Mouse (Mus musculus): ENCODE measurements around the gene Alg9. TPM values are rescaled to one million over a fixed set of nuclear protein-coding genes. Genes with fewer than 3 reads are reported as not detected.

The Alg9 gene
- polyA plus RNA-seq, 1 experiment from 2014 or later, result 27.5 TPM

DNA sequence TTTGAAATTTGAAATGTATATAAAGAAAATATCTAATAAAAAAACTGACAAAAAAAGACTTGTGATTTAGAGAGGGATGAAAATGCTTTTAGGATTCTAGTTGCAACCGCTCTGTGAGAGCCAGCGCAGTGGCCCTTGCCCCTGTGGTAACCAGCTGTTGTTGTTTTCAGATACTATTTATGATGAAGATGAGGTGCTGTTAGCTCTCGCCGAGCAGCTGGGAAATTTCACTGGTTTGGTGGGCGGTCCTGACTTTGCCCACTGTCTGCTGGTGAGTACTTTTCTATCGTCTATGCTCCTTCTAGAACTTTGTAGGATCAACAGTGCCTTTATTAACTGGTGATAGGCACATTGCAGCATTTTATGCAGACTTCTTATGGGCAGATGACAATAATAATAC lies 83.9 kb downstream of the Alg9 start:
- DNase-seq (ENCODE audit: low read depth, low spot score), result no peak
- TF ChIP-seq CTCF (IDR thresholded peaks at IDR 0.05), result no peak
- no peaks in the 10 kb centered on the region for H3K27me3 ChIP-seq
- in situ Hi-C loops (cut with MboI; ENCODE audit: low pct_unique_long_range_greater_than_20kb), result no loop called here
- POLR2A ChIA-PET, result interaction anchor here (1.5 kb wide), 1 partner anchor 28 kb away, joined by 3 read pairs; no protein-coding TSS in a partner anchor
- ATAC-seq, result no peak
- CTCF ChIA-PET, result interaction anchor here (1.1 to 1.3 kb wide), 2 partner anchors 27 to 114 kb away, joined by 3 read pairs; no protein-coding TSS in a partner anchor

DNA sequence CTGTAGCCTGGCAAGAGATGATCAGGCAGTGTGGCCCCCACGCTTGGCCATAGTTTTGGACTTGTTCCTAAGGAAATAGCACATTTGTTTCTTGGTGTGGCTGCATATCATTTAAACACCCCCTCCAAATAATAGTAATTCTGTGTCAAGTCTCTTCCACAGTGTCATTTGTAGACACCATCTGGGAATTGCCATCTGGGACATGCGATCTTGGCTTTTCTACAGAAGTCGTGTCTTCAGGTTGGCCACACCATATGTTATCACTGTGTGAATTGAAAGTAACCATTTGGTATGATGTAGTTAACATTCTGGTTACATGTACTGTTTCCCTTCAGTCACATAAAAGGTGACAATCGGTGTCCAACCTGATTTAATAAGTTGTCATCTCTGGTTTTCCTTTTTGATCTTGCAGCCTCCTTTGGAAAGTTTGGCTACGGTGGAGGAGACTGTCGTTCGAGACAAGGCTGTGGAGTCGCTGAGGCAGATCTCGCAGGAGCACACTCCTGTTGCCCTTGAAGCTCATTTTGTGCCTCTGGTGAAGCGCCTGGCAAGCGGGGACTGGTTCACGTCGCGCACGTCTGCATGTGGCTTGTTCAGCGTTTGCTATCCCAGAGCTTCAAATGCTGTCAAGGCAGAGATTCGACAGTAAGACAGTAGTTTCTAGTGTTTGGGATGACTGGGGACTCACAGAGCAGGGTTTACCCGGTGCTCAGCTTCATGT lies 86.5 kb downstream of the Alg9 start:
- no peak for ATAC-seq
- H3K27me3 ChIP-seq, result no peaks in the 10 kb centered on the region
- no peak for TF ChIP-seq CTCF (IDR thresholded peaks at IDR 0.05)
- ChIA-PET CTCF (interaction anchor here (1.3 kb wide), 1 partner anchor 146 kb away, joined by 3 read pairs; no protein-coding TSS in a partner anchor), POLR2A (no interaction called here)
- in situ Hi-C loops (cut with MboI; ENCODE audit: low pct_unique_long_range_greater_than_20kb), result no loop called here
- DNase-seq (ENCODE audit: low read depth, low spot score), result no peak

DNA sequence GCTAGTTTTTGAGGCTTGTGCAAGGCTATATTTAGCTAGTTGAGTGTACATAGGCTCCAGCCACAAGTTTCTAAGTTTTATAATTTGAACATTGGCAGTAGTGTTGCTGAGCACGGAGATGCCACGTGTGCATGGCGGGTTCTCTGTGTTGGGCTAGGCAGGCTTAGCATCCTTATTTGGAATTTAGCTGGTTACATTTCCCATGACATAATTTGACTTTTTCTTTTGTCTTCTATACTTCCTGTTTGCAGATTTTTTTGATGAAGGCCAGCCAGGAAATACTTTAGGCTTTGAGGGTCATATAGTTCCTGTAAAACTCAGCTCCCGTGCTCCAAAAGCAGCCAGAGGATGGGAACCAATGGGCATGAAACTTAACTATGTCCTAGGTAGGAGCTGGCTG lies 89.0 kb downstream of the Alg9 start:
- H3K27me3 ChIP-seq, result no peaks in the 10 kb centered on the region
- CTCF ChIA-PET, result no interaction called here
- ATAC-seq (no peak), DNase-seq (ENCODE audit: low read depth, low spot score) (no peak)
- TF ChIP-seq CTCF (IDR thresholded peaks at IDR 0.05), result no peak
- in situ Hi-C loops (cut with MboI; ENCODE audit: low pct_unique_long_range_greater_than_20kb), result no loop called here
- POLR2A ChIA-PET, result no interaction called here

DNA sequence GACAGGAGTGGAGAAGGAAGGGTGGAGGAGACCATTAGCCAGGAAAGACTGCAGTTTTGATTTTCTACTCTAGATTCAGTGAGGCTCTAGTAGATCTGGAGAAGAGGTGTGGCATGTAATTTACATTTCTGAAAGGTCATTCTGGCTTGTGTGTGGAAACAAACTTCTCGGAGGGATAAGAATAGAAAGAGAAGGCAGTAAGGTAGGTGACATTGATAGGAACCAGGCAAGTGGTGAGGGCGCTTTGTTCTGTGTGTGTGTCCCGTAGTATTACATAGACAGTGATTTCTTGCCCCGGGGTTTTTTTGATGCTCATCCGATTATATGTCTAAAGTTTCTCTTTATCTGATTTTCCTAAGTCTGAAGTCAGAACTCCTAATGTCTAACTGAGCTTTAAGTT lies 90.1 kb downstream of the Alg9 start:
- in situ Hi-C loops (cut with MboI; ENCODE audit: low pct_unique_long_range_greater_than_20kb), result no loop called here
- no peak for ATAC-seq
- ChIA-PET POLR2A (no interaction called here), CTCF (interaction anchor here (1.2 kb wide), 1 partner anchor 19 kb away, joined by 3 read pairs; no protein-coding TSS in a partner anchor)
- no peak for DNase-seq (ENCODE audit: low read depth, low spot score)
- H3K27me3 ChIP-seq, result no peaks in the 10 kb centered on the region
- no peak for TF ChIP-seq CTCF (IDR thresholded peaks at IDR 0.05)

DNA sequence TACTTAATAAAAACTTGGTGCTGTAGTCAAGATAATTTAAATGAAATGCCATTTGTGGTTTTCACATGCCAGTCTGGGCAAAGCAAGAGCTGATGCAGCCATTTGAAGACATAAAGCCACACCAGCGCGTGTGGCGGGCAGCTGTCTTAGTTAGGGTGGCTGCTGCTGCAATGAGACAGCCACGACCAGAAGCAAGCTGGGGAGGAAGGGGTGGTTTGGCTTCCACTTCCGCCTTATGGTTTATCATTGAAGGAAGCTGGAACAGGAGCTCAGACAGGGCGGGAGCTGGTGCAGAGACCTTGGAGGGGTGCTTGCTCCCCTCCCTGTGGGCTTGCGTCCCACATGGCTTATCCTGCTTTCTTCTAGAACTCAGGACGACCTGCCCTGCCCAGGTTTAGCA lies 91.0 kb downstream of the Alg9 start:
- in situ Hi-C loops (cut with MboI; ENCODE audit: low pct_unique_long_range_greater_than_20kb), result no loop called here
- POLR2A ChIA-PET, result no interaction called here
- H3K27me3 ChIP-seq, result no peaks in the 10 kb centered on the region
- no peak for TF ChIP-seq CTCF (IDR thresholded peaks at IDR 0.05)
- DNase-seq (ENCODE audit: low read depth, low spot score) (no peak), ATAC-seq (no peak)
- CTCF ChIA-PET, result interaction anchor here (1.2 kb wide), 1 partner anchor 18 kb away, joined by 3 read pairs; no protein-coding TSS in a partner anchor

DNA sequence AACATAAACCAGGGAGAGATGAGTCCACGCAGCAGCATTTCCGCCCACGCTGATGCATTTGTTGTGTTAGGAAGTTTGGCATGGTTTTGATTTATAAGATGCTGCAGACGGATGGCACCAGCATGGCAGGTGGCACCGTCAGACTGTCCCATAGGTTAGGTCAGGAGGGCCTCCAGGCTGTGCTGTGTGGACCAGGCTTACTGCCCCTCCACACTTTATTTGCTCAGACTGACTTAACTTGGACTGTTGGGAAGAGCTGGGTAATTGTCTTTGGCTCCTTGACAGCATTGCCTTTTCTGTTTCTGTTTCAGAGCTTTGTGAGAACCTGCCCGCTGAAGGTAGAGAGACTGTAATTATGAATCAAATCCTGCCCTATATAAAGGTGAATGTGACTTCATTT lies 92.2 kb downstream of the Alg9 start:
- POLR2A ChIA-PET, result interaction anchor here (0.8 kb wide), 1 partner anchor 21 kb away, joined by 3 read pairs; no protein-coding TSS in a partner anchor
- DNase-seq (ENCODE audit: low read depth, low spot score) (no peak), ATAC-seq (no peak)
- CTCF ChIA-PET, result no interaction called here
- H3K27me3 ChIP-seq, result no peaks in the 10 kb centered on the region
- in situ Hi-C loops (cut with MboI; ENCODE audit: low pct_unique_long_range_greater_than_20kb), result no loop called here
- no peak for TF ChIP-seq CTCF (IDR thresholded peaks at IDR 0.05)

DNA sequence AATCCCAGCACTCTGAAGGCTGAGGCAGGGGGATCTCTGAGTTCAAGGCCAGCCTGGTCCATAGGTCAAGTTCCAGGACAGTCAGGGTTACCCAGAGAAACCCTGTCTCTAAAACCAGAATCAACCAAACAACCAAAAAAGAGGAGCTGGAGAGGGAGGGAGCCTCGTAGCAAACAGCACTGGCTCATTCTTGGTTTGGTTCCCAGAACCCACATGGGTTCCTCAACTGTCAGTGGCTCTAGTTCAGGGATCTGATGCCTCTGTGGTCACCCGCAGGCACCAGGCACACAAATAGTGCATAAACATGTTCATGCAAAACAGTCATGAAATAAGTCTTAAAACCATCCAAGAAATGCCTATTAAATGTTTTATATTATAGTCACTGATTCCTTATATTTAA lies 93.4 kb downstream of the Alg9 start:
- TF ChIP-seq CTCF (IDR thresholded peaks at IDR 0.05), result no peak
- ChIA-PET CTCF (interaction anchor here (0.9 kb wide), 1 partner anchor 9 kb away, joined by 3 read pairs; no protein-coding TSS in a partner anchor), POLR2A (no interaction called here)
- in situ Hi-C loops (cut with MboI; ENCODE audit: low pct_unique_long_range_greater_than_20kb), result no loop called here
- DNase-seq (ENCODE audit: low read depth, low spot score), result no peak
- no peak for ATAC-seq
- H3K27me3 ChIP-seq, result no peaks in the 10 kb centered on the region

DNA sequence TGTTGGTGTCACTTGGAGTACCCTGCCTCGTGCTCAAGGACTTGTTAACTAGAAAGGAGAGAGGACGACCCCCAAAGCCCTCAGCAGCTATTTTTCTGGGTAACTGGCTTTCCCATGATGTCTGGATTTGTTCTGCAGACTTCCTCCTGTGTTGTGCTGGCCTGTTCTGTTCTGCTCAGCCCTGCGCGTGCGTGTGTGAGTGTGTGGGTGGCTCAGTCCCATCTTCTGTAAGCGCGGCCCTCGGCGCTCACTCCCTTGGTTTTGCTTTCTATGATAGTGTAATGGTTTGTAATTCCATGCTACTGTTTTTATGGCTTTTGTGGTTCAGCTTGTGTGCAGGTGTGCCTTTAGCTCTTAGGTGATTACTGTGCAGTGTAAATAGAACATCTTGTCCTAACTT lies 98.4 kb downstream of the Alg9 start:
- ChIA-PET POLR2A (no interaction called here), CTCF (interaction anchor here (1.2 to 1.3 kb wide), 2 partner anchors 36 to 125 kb away, joined by 3 read pairs; no protein-coding TSS in a partner anchor)
- DNase-seq (ENCODE audit: low read depth, low spot score) (no peak), ATAC-seq (no peak)
- TF ChIP-seq CTCF (IDR thresholded peaks at IDR 0.05), result no peak
- in situ Hi-C loops (cut with MboI; ENCODE audit: low pct_unique_long_range_greater_than_20kb), result no loop called here
- H3K27me3 ChIP-seq, result no peaks in the 10 kb centered on the region

DNA sequence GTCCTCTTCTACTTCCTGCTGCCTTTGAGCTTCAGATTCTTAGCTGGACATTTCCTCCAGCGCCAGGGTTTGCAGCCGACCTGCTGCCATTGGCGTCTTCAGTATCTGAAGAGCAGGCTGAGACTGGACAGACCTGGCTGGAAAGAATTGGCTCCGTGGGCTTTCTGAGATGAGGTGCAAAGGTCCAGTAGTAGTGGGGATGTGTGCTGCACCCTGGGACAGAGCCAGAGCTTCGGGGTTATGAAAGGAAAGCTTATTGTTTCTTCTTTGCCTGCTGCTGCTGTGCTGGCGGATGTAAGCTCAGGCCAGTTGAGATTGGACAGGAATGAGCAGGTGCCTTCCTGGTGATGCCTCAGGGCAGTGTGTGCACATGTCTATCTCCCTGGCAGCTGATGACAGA lies 99.2 kb downstream of the Alg9 start:
- in situ Hi-C loops (cut with MboI; ENCODE audit: low pct_unique_long_range_greater_than_20kb), result no loop called here
- CTCF ChIA-PET, result interaction anchor here (1.0 to 1.3 kb wide), 3 partner anchors 14 to 124 kb away, joined by 3 read pairs; no protein-coding TSS in a partner anchor
- POLR2A ChIA-PET, result no interaction called here
- no peak for DNase-seq (ENCODE audit: low read depth, low spot score)
- no peaks in the 10 kb centered on the region for H3K27me3 ChIP-seq
- no peak for TF ChIP-seq CTCF (IDR thresholded peaks at IDR 0.05)
- ATAC-seq, result no peak

DNA sequence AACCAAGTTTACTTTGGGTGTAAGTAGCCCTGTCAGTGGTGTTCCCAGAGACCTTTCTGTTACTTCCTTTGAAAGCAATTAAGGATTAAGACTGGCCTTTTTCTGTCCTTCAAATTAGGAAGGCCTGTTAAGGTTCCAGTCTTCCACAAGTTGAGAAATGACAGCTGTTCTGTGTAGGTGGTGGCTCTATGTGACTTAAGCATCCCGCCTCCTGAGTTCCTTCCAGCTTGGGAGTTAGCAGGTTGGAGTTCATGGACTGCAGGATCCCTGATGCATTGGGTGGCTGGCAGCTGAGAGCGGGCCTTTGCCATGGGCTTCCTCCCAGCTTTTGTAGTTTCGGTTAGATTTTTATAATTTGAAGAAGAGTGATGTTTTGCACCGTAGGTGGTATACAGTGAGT lies 100.7 kb downstream of the Alg9 start:
- TF ChIP-seq CTCF (IDR thresholded peaks at IDR 0.05), result no peak
- ChIA-PET CTCF (interaction anchor here (1.3 kb wide), 1 partner anchor 19 kb away, joined by 3 read pairs; no protein-coding TSS in a partner anchor), POLR2A (no interaction called here)
- DNase-seq (ENCODE audit: low read depth, low spot score) (no peak), ATAC-seq (no peak)
- no peaks in the 10 kb centered on the region for H3K27me3 ChIP-seq
- in situ Hi-C loops (cut with MboI; ENCODE audit: low pct_unique_long_range_greater_than_20kb), result no loop called here

DNA sequence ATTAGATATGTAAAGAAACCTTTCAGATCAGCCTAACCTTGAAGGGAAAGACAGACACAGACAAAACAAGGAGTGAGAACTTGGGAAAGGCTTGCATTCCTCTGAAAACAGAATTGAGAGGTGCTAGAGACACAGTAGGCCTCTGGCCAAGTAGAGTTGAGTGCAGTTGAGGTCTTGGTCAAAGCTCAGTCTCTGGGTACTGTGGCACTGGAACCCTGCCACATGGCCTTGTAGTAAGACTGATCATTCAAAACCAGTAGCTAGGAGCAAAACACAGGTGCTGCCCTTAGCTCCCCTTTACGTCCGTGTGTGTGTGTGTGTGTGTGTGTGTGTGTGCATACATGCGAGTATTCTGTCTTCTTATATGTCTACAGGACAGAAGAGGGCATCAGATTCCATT lies 101.5 kb downstream of the Alg9 start:
- no peak for DNase-seq (ENCODE audit: low read depth, low spot score)
- ChIA-PET POLR2A (no interaction called here), CTCF (no interaction called here)
- H3K27me3 ChIP-seq, result no peaks in the 10 kb centered on the region
- ATAC-seq, result no peak
- in situ Hi-C loops (cut with MboI; ENCODE audit: low pct_unique_long_range_greater_than_20kb), result no loop called here
- TF ChIP-seq CTCF (IDR thresholded peaks at IDR 0.05), result no peak
